Comparison of ENCODE assay signal across 13 mouse cellular contexts in genomic region chr1:119450651-119451345, GRCm38 (mm10). TPM values are rescaled to one million over a fixed set of nuclear protein-coding genes. Genes with fewer than 3 reads are reported as not detected.
"Had no signal": no experiment of that assay in that cellular context is flagged by ENCODE, and none has a peak within 500 bp of the region (broad histone marks: within the 10 kb centered on the region; RNA-seq: fewer than 3 reads in every experiment).

No protein-coding gene starts in this region.

- DNase-seq: kidney, adult 18-20 months; kidney, postnatal 10 days; kidney, postnatal 4 days; thymus, postnatal 4 days had no signal

- H3K4me3 ChIP-seq: left cerebral cortex, adult 2 months; limb, embryonic 10.5 days; liver, embryonic 12.5 days; midbrain, embryonic 10.5 days; midbrain, embryonic 15.5 days; neural tube, embryonic 12.5 days had no signal

- H3K9me3 ChIP-seq: limb, embryonic 10.5 days; liver, embryonic 12.5 days; midbrain, embryonic 10.5 days; midbrain, embryonic 15.5 days; neural tube, embryonic 12.5 days had no signal

- H3K36me3 ChIP-seq: limb, embryonic 10.5 days; liver, embryonic 12.5 days; midbrain, embryonic 10.5 days; midbrain, embryonic 15.5 days; neural tube, embryonic 12.5 days had no signal

- H3K27me3 ChIP-seq: midbrain, embryonic 15.5 days; neural tube, embryonic 12.5 days had no signal

- H3K4me1 ChIP-seq: limb, embryonic 10.5 days; liver, embryonic 12.5 days; midbrain, embryonic 10.5 days; midbrain, embryonic 15.5 days; neural tube, embryonic 12.5 days had no signal

RNA-seq across cellular contexts. Expression of gene Inhbb, which starts 28.8 kb away (rescaled TPM):
- total RNA-seq: megakaryocyte, adult 5-6 weeks; monocyte, adult 5-6 weeks; neutrophil, adult 5-6 weeks had no signal
